11 mouse cellular contexts compared by ENCODE assay signal in the genomic region with DNA sequence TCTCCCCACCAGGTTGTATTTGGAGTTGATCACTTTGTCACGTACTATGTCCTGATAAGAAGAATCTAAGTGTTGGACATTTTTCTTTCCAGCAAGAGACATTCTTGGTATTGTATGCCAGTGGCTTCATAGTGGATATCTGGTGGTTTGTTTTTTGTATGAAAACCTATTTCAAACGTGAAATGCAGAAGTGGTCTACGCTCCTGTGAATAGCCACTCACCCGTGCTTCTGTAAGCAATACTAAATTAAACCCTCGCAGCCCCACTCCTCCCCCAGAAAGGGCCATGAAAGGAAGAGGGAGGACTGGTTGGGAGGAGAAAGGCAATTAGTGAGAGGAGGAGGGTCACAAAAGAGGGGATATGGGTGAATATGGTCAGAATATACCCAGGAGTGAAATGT.
"Had no signal": no experiment of that assay in that cellular context is flagged by ENCODE, and none has a peak within 500 bp of the region (broad histone marks: within the 10 kb centered on the region; RNA-seq: fewer than 3 reads in every experiment).

No protein-coding gene starts in this region.

- H3K27me3 ChIP-seq: lung, embryonic 15.5 days; megakaryocyte, embryonic 14.5 days; midbrain, embryonic 12.5 days had no signal

- H3K36me3 ChIP-seq: limb, embryonic 10.5 days; liver, embryonic 12.5 days; lung, embryonic 15.5 days; midbrain, embryonic 12.5 days had no signal

- ATAC-seq: intestine, embryonic 16.5 days; liver, embryonic 12.5 days; midbrain, embryonic 16.5 days had no signal

- DNase-seq: kidney, adult 2 months; kidney, postnatal 25 days; lung, postnatal 14 days; thymus, postnatal 36 days had no signal
